Mouse (Mus musculus): ENCODE results near the gene Ndc80. TPM values are rescaled to one million over a fixed set of nuclear protein-coding genes. Genes with fewer than 3 reads are reported as not detected.
"Not testable (repeated sequence)": the region's sequence is repeated elsewhere in the genome, so short reads cannot be mapped to it uniquely, and the experiment has no call there.

Ndc80 gene
- polyA plus RNA-seq, 1 experiment from 2014 or later, result 8.1 TPM

- Histone ChIP-seq H3K4me1 (replicated peaks) (peaks cover 28% of the 10 kb centered on the region), H3K36me3 (no peaks in the 10 kb centered on the region), H3K27me3 (no peaks in the 10 kb centered on the region), H3K9me3 (no peaks in the 10 kb centered on the region), H3K4me3 (peak overlapping the region; percentile 84), H3K27ac (replicated peaks) (peak overlapping the region; percentile 99), H3K9ac (peak overlapping the region; percentile 95), H3K4me2 (peak overlapping the region; percentile 93)
- peak; percentile 84 for ATAC-seq (ENCODE audit: low read depth)
- WGBS, result 0% methylated on average over 30 of the region's 31 CpGs
These were observed 51.0 kb downstream of the Ndc80 start for GRCm38 (mm10) chr17:71475705-71476089.

GRCm38 (mm10) chr17:71474762-71475704, 51.6 kb downstream of the Ndc80 start, which contains the start of gene Smchd1:
Gene Smchd1 (minus strand): TSS chr17:71475343.
- no peaks in the 10 kb centered on the region for H3K27me3 ChIP-seq
- peak within 1 kb of the TSS; percentile 95 for H3K9ac ChIP-seq
- peak within 1 kb of the TSS; percentile 84 for H3K4me3 ChIP-seq
- H3K4me2 ChIP-seq, result peak within 1 kb of the TSS; percentile 93
- peak; percentile 94 for ATAC-seq (ENCODE audit: low read depth)
- H3K27ac ChIP-seq (replicated peaks), result peak within 1 kb of the TSS; percentile 99
- peaks cover 28% of the 10 kb centered on the region for H3K4me1 ChIP-seq (replicated peaks)
- H3K36me3 ChIP-seq, result no peaks in the 10 kb centered on the region
- no peaks in the 10 kb centered on the region for H3K9me3 ChIP-seq
- WGBS, result under 1% methylated on average over 97 of the region's 109 CpGs

GRCm38 (mm10) chr17:71474128-71474527, 52.5 kb downstream of the Ndc80 start:
- no peak for ATAC-seq (ENCODE audit: low read depth)
- Histone ChIP-seq H3K4me2 (peak overlapping the region; percentile 93), H3K9ac (peak overlapping the region; percentile 95), H3K36me3 (no peaks in the 10 kb centered on the region), H3K9me3 (no peaks in the 10 kb centered on the region), H3K27me3 (no peaks in the 10 kb centered on the region), H3K4me3 (peak overlapping the region; percentile 84), H3K4me1 (replicated peaks) (peaks cover 28% of the 10 kb centered on the region), H3K27ac (replicated peaks) (no peak overlapping the region; the same call in 1 of the 2 replicates)
- WGBS, result 14% methylated on average over 8 of the region's 8 CpGs

GRCm38 (mm10) chr17:71471261-71471660, 55.4 kb downstream of the Ndc80 start:
- ATAC-seq (ENCODE audit: low read depth), result no peak
- Histone ChIP-seq H3K27me3 (no peaks in the 10 kb centered on the region), H3K4me1 (replicated peaks) (peaks cover 25% of the 10 kb centered on the region), H3K36me3 (no peaks in the 10 kb centered on the region), H3K9me3 (no peaks in the 10 kb centered on the region), H3K27ac (replicated peaks) (no peak overlapping the region), H3K4me2 (no peak overlapping the region), H3K4me3 (no peak overlapping the region), H3K9ac (no peak overlapping the region)
- WGBS, result 81% methylated on average over 2 of the region's 2 CpGs

- 90% methylated on average over 3 of the region's 3 CpGs for WGBS
- no peaks in the 10 kb centered on the region for H3K27me3 ChIP-seq
- ATAC-seq (ENCODE audit: low read depth), result no peak
- no peak overlapping the region for H3K4me2 ChIP-seq
- no peak overlapping the region for H3K4me3 ChIP-seq
- no peaks in the 10 kb centered on the region for H3K9me3 ChIP-seq
- no peak overlapping the region for H3K27ac ChIP-seq (replicated peaks)
- H3K4me1 ChIP-seq (replicated peaks), result no peaks in the 10 kb centered on the region
- no peak overlapping the region for H3K9ac ChIP-seq
- peaks cover 30% of the 10 kb centered on the region for H3K36me3 ChIP-seq
These were observed 66.3 kb downstream of the Ndc80 start for GRCm38 (mm10) chr17:71460312-71460711.

- peaks cover 33% of the 10 kb centered on the region for H3K36me3 ChIP-seq
- ATAC-seq (ENCODE audit: low read depth), result no peak
- 97% methylated on average over 2 of the region's 2 CpGs for WGBS
- H3K9ac ChIP-seq, result no peak within 1 kb of the TSS
- H3K9me3 ChIP-seq, result no peaks in the 10 kb centered on the region
- no peak within 1 kb of the TSS for H3K4me2 ChIP-seq
- no peak within 1 kb of the TSS for H3K27ac ChIP-seq (replicated peaks)
- H3K4me3 ChIP-seq, result no peak within 1 kb of the TSS
- no peaks in the 10 kb centered on the region for H3K4me1 ChIP-seq (replicated peaks)
- H3K27me3 ChIP-seq, result no peaks in the 10 kb centered on the region
These were observed 66.8 kb downstream of the Ndc80 start, which contains the start of gene Gm4707 for GRCm38 (mm10) chr17:71459818-71460217. Gene Gm4707 (minus strand): TSS chr17:71459918.

GRCm38 (mm10) chr17:71457361-71457760, 69.3 kb downstream of the Ndc80 start:
- H3K36me3 ChIP-seq, result peaks cover 33% of the 10 kb centered on the region
- not testable (repeated sequence) for H3K27me3 ChIP-seq; H3K9me3 ChIP-seq; H3K4me2 ChIP-seq; ATAC-seq (ENCODE audit: low read depth); H3K4me3 ChIP-seq; H3K27ac ChIP-seq (replicated peaks); H3K9ac ChIP-seq; H3K4me1 ChIP-seq (replicated peaks)
- 86% methylated on average over 6 of the region's 6 CpGs for WGBS

Other genes with a start within 250 kb of the Ndc80 start
- 2.0 and 3.7 TPM in 2 replicates for gene Emilin2, start 214.9 kb downstream of the Ndc80 start, polyA plus RNA-seq (2015; fragmentation: Nextera tagmentation; extraction: Ambion mirVana)
- 1.7 and 4.7 TPM in 2 replicates for gene Gm4707, start 66.9 kb downstream of the Ndc80 start, polyA plus RNA-seq (2015; fragmentation: Nextera tagmentation; extraction: Ambion mirVana)
- gene Smchd1, start 51.5 kb downstream of the Ndc80 start, polyA plus RNA-seq (2015; fragmentation: Nextera tagmentation; extraction: Ambion mirVana), result 34.5 and 46.3 TPM in 2 replicates
- 1.0 and 1.5 TPM in 2 replicates for gene Spdya, start 25.2 kb upstream of the Ndc80 start, polyA plus RNA-seq (2015; fragmentation: Nextera tagmentation; extraction: Ambion mirVana)
- gene Wdr43, start 89.0 kb upstream of the Ndc80 start, polyA plus RNA-seq (2015; fragmentation: Nextera tagmentation; extraction: Ambion mirVana), result 45.6 and 49.9 TPM in 2 replicates
- 0.15 and 0.29 TPM in 2 replicates for gene Togaram2, start 146.4 kb upstream of the Ndc80 start, polyA plus RNA-seq (2015; fragmentation: Nextera tagmentation; extraction: Ambion mirVana)
- not detected in 2 replicates for gene Pcare, start 226.0 kb upstream of the Ndc80 start, polyA plus RNA-seq (2015; fragmentation: Nextera tagmentation; extraction: Ambion mirVana)
- gene Clip4, start 241.6 kb upstream of the Ndc80 start, polyA plus RNA-seq (2015; fragmentation: Nextera tagmentation; extraction: Ambion mirVana), result 9.5 and 11.3 TPM in 2 replicates

Measured in neural tube, embryonic 13.5 days (tissue).